Mouse (Mus musculus): Measurements from ENCODE around the gene Cage1.

Cage1 gene

DNA sequence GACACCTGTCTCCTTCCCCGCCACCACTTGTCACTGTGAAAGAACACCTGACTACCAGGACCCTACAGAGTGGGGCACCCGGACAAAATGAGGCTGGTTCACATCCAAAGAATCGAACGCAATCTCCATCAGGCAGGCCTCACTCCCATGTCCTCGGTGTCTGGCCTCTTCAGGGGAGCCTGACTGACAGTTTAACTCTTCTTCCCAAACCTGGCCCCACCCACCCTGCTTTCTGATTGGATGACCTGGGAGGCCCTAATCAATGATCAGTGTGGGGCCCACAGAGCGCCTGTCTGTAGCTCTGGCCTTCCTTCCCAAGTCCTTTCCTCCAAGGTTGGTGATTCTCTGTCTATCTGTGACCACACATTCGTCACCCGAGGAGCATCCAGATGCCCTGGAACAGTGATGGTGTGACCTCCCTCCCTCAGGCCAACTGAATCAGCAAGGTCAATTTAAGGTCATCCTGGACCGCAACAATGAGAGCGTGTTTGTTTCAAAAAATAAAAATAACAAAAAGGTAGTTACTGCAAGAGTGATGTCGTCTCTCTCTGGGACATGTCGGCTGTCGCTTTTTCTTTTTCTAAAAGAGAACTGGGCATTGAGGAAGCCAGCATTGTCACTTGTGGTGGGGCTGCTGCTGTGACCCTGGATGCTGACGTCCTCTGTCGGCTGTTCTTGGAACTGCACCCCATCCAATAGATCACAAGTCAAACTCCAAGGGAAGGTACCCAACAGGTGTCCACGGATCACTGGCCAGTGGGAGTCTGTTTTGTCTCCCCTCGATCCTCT lies 71.5 kb downstream of the Cage1 start:
- no peak for DNase-seq (ENCODE audit: low spot score)

DNA sequence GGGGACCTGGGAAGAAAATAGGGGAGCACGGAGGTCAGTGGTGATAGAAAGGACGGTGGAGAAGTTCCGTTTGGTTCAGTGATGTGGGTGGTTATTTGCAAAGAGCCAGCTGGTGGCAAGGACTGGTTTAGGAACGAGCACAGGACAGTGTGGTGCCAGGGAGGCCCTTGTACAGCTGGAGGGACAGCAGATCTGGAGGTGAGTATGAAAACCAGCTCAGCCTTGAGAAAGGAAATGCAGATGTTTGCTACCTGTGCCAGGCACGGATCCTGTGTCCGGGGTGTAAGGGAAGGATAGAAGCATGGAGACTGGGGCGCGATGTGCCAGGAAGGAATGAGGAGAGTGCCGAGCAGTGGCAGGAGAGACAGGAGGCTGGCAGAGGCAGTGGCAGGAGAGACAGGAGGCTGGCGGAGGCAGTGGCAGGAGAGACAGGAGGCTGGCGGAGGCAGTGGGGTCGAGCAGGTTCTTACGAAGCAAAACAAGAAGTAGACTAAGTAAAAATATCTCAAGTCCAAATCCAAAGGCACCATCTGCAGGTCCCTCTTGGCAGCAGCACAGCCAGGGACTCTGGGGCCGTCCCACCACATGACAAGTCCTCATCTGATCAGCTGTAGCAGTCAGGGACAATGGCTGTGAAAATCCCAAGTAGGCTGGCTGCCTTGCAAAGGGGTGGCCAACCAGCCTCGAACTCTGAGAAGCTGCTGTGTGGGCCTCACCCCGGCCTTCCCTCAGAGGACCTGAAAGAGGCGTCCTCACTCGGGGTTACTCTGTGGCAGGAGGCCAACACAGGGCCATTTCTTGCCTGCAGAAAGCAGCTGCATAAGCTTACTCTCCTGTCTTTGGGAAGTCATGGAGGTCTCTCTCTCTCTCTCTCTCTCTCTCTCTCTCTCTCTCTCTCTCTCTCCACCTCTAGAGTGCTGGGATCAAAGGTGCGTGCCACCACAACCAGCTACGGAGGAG lies 72.5 kb downstream of the Cage1 start:
- no peak for DNase-seq (ENCODE audit: low spot score)

DNA sequence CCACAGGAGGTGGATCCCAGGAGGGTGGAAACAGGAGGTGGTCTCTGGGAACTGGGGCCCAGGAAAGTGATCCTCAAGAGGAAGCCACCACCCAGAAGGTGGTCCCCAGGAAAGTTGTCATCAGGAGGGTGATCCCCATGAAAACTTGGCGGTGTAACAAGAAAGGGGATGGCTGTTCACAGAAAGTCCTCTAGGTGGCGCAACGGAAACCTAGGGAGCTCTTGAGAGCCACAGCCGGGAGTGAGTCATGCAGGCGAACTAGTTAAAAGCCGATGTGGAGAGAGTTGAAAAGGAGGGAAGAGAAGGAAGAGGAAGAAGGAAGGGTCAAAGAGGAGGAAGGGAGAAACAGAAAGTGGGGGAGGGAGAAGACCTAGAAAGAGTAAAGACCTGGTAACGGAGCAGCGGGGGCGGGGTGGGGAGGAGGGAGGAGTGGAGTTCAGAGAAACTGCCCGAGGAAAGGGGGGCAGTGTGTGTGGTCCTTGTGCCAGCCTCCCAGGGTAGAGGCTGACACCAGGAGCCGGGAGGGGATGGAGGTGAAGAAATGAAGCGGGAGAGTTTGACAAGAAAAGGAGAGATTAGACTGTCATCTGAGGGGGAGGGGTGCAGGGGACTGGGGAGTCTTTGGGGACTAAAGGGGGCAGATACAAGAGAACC lies 73.4 kb downstream of the Cage1 start:
- DNase-seq (ENCODE audit: low spot score), result peak; percentile 69

DNA sequence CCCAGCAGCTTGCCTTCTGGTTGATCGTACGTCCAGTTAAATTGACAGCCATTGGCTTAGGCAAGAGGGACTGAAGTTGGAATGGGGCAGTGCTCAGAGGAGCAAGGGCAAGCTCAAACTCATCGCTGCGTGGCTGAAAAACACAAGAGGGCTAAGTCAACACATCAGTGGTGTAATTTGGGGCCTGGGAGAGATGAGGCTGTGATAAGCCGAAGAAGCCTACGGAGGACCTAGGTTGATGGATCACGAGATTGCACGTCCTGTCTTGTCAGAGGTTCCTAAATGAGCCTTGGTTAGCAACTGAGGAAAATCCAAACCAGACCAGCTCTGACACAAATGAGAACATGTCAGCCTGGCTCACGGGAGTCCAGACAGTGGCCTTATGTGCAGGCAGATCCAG lies 74.3 kb downstream of the Cage1 start:
- DNase-seq (ENCODE audit: low spot score), result no peak

DNA sequence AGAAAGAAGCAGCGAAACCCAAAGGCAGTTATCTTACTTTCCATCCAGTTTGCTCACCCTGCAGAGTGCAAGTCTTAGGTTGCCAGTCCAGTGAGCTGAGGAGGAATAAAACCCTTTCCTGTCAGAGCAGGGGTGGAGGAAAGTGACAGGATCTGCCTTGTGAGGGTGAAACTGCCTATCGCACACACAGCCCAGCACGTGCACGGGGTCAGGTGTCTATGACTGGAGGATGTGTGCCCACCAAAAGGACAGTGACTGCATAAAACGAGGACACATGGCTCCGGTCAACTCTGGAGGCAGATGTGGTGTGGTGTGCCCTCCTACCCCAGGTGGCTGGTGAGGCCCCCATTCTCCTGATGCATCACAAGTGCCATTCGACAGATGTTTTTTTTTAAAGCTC lies 76.9 kb downstream of the Cage1 start:
- DNase-seq (ENCODE audit: low spot score), result no peak

DNA sequence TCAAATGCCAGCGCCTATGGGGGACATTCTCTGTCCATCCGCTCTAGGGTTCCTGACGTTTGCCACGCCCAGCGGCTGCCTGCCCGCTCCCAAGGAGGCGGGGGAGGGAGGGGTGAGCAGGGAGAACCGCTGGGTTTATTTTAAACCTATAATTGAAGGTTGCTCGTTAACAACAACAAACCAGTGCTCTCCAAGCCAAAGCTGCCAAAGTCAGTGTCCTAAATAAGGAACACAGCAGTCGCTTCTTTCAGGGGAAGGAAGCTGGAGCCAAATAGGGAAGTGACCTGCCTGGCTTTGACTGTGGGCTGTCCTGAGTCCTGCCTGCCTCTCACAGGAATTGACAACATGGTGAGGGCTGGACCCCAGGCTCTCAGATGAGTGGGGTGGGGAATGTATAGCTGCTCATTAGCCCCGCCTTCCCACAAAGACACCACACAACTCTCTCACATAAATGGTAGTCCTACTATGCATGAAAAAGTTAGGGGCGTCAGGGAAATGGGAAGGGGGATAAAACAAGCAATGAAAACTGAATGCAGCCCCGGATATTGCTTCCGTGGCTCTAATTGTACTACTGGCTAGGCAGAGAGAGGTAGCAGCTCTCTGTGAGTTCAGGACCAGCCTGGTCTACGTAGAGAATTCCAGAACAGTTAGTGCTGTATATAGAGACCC lies 77.5 kb downstream of the Cage1 start:
- DNase-seq (ENCODE audit: low spot score), result no peak

DNA sequence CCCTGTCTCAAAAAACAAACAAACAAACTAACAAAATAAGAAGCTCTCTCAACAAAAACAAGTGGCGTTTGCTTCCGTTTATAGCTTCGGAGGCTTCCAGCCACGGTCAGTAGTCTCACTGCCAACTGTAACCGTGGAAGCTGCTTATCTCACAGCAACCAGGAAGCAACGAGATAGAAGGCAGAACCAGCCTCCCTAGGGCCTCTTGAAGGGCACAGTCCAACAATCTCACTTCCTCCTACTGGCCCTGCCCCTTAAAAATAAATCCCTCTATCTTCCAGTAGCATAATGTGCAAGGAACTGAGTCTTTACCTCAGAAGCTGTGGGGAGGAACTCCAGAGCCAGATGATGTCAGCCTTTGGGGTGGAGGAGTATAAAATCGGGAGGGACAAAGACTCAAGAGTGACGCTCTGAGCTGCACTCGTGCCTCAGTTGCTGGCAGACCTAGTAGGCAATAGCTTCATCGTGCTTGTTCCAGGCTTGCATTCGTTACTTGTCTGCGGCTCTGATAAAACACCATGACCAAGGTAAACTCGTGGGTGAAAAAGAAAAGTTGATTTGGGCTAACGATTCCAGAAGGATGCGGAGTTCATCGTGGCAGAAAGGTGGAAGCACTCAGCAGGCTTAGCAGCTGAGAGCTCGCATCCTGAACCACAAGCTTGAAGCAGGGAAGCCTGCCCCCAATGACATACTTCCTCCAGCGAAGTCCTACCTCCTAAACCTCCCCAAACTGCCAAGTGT lies 78.2 kb downstream of the Cage1 start:
- no peak for DNase-seq (ENCODE audit: low spot score)
